Mouse (Mus musculus) forebrain, embryonic 14.5 days (tissue): ENCODE measurements at regions not wholly inside any gene's neighbourhood (a gene's known extent, or its start where the extent isn't known, plus 50 kb on each side); places are given as distances from the start of the nearest gene placed in this dataset.
A peak's percentile ranks its signal among the peaks of the same experiment; 100 is the strongest.

Experiments
- ATAC-seq: fragments of 200-750 bp; cut with Nextera tagmentation; 2 replicates; pipeline ENCODE4 v1.8.0; 2017; ENCODE audit warnings: mild to moderate bottlenecking, moderate library complexity
- DNase-seq: peaks from one replicate; pipeline ENCODE4 v3.0.0-alpha.2; 2015; ENCODE audit warnings: low spot score
- H3K27ac ChIP-seq: fragments of 300-500 bp; sonication (generic); 2 replicates; pipeline ENCODE4 v1.5.1; 2014; ENCODE audit warnings: low read depth, mild to moderate bottlenecking, control low read depth, low read length, moderate library complexity
- H3K27me3 ChIP-seq: fragments of 300-500 bp; sonication (generic); replicated peaks from 2 replicates; pipeline ENCODE4 v1.6.1; 2014; ENCODE audit warnings: low read length, control low read depth, mixed read lengths; ENCODE audit not compliant: control insufficient read depth, insufficient read depth
- H3K36me3 ChIP-seq: fragments of 300-500 bp; sonication (generic); 2 replicates; pipeline ENCODE4 v1.6.1; 2014; ENCODE audit warnings: low read length, control low read depth; ENCODE audit not compliant: control insufficient read depth, insufficient read depth
- H3K4me1 ChIP-seq: fragments of 300-500 bp; sonication (generic); 2 replicates; pipeline ENCODE4 v1.6.1; 2014; ENCODE audit warnings: antibody characterized with exemption, low read length, control low read depth; ENCODE audit not compliant: control insufficient read depth, insufficient read depth
- H3K4me2 ChIP-seq: fragments of 300-500 bp; sonication (generic); 2 replicates; pipeline ENCODE4 v1.6.1; 2014; ENCODE audit warnings: mild to moderate bottlenecking, control low read depth, low read length
- H3K4me3 ChIP-seq: fragments of 300-500 bp; sonication (generic); 2 replicates; pipeline ENCODE4 v1.5.1; 2014; ENCODE audit warnings: low read depth, low read length, control low read depth
- H3K9ac ChIP-seq: fragments of 300-500 bp; sonication (generic); 2 replicates; pipeline ENCODE4 v1.6.1; 2014; ENCODE audit warnings: mild to moderate bottlenecking, low read length, control low read depth, moderate library complexity
- H3K9me3 ChIP-seq: fragments of 300-500 bp; sonication (generic); replicated peaks from 2 replicates; pipeline ENCODE4 v1.6.1; 2016; ENCODE audit warnings: low read length, control low read depth, mixed read lengths; ENCODE audit not compliant: control insufficient read depth
- WGBS: fragments of 180-500 bp; shearing (Covaris S2); extraction: QIAGEN DNeasy Blood & Tissue Kit; methylation state at CpG from one replicate; pipeline ENCODE4 v1.1.7; 2014; 5-methylcytosine and 5-hydroxymethylcytosine counted together

DNA sequence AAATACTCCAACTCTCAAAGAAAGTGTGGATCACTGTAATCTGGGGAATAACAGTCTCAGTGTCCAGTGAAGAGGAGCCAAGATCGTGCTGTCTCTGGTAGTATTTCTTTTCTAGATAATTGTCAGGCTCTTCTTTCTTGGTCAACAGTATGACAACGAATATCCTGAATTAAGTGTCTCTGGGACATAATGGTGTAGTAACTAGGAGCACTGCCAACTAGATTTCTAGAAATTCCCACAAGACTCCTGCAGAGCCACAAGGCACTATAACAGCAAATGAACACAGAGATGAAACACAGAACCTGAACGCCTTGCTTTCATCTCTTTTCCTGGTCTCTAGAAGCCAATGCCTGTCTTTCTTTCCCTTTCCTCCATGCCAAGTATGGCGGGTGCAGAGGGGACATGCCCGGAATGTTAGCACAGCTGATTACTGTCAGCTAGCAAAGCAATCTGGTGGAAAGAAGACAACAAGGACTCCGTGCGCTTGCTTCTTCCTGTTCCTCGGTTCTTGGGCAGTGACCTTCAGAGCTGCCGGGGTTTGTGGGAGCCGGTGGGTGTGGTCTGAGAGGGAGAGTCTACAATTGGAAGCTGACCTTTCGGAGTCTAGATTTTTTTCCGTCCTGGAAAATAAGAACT lies 122.7 kb upstream of the Adamts9 start:
- Histone ChIP-seq H3K27ac (0 out of 2 replicates have a peak overlapping the region, but pooled peaks have one; percentile 39), H3K4me2 (0 out of 2 replicates have a peak overlapping the region, but pooled peaks have one; percentile 7), H3K4me1 (peaks cover 16% of the 10 kb centered on the region), H3K36me3 (no peaks in the 10 kb centered on the region), H3K9ac (no peak overlapping the region), H3K27me3 (no peaks in the 10 kb centered on the region), H3K4me3 (no peak overlapping the region), H3K9me3 (no peaks in the 10 kb centered on the region)
- WGBS: 67% methylated on average over 12 of the region's 12 CpGs
- ATAC-seq (no peak), DNase-seq (peak; percentile 17)

GRCm38 (mm10) chr6:93065366-93065765 lies 122.1 kb upstream of the Adamts9 start:
- Histone ChIP-seq H3K9me3 (no peaks in the 10 kb centered on the region), H3K4me1 (peaks cover 16% of the 10 kb centered on the region), H3K36me3 (no peaks in the 10 kb centered on the region), H3K27me3 (no peaks in the 10 kb centered on the region), H3K4me3 (no peak overlapping the region), H3K4me2 (no peak overlapping the region), H3K27ac (no peak overlapping the region), H3K9ac (no peak overlapping the region)
- WGBS: 32% methylated on average over 6 of the region's 6 CpGs
- DNase-seq: peak; percentile 61
- no peak for ATAC-seq

DNA sequence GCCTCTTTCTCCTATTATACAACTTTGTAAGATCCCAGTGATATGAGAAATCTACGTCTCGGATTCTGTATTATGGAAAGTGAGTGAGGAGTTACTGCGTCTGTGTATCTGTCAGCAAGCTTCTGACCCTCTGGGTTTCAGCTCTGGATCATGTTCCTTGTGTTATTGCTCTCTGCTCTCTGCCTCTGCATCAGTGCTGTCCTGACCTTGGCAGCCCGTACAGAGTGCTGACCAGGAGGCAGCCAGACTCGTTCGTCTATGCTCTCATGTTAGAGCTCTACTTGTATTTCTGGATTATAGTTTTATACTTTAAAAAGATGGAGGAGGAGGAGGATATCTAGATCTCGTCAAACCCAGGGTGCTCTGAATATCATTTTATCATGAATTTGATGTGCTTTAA lies 121.1 kb upstream of the Adamts9 start:
- 95% methylated on average over 7 of the region's 7 CpGs for WGBS
- no peak for DNase-seq
- H3K27me3 ChIP-seq: no peaks in the 10 kb centered on the region
- H3K9me3 ChIP-seq: no peaks in the 10 kb centered on the region
- no peak overlapping the region for H3K27ac ChIP-seq
- H3K4me3 ChIP-seq: no peak overlapping the region
- no peaks in the 10 kb centered on the region for H3K36me3 ChIP-seq
- no peak overlapping the region for H3K9ac ChIP-seq
- H3K4me2 ChIP-seq: no peak overlapping the region
- H3K4me1 ChIP-seq: peaks cover 16% of the 10 kb centered on the region
- no peak for ATAC-seq

GRCm38 (mm10) chr6:93061741-93062140 lies 118.4 kb upstream of the Adamts9 start:
- DNase-seq (no peak), ATAC-seq (no peak)
- Histone ChIP-seq H3K4me1 (peaks cover 16% of the 10 kb centered on the region), H3K9ac (no peak overlapping the region), H3K27ac (no peak overlapping the region), H3K27me3 (no peaks in the 10 kb centered on the region), H3K4me2 (no peak overlapping the region), H3K36me3 (no peaks in the 10 kb centered on the region), H3K4me3 (no peak overlapping the region), H3K9me3 (no peaks in the 10 kb centered on the region)
- WGBS: 52% methylated on average over 3 of the region's 3 CpGs

GRCm38 (mm10) chr6:93045524-93045923 lies 102.2 kb upstream of the Adamts9 start:
- Histone ChIP-seq H3K36me3 (no peaks in the 10 kb centered on the region), H3K9me3 (no peaks in the 10 kb centered on the region), H3K27me3 (no peaks in the 10 kb centered on the region), H3K4me1 (no peaks in the 10 kb centered on the region), H3K4me2 (no peak overlapping the region), H3K27ac (no peak overlapping the region), H3K9ac (no peak overlapping the region), H3K4me3 (no peak overlapping the region)
- whole genome bisulfite sequencing: 2% methylated on average over 2 of the region's 2 CpGs
- DNase-seq (no peak), ATAC-seq (no peak)

DNA sequence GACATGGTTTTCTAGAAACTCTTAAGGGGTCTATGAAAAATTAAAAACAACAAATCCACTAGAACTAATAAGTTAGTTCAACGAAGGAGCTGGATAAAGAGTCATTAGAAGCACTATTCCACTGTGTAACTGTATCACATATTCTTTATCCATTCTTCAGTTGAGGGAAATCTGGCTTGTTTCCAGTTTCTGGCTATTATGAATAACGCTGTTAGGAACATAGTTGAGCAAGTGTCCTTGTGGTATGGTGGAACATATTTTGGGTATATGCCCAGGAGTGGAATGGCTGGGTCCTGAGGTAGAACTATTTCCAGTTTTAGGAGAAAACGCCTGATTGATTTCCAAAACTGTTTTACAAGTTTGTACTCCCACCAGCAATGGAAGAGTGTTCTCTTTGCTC lies 97.7 kb upstream of the Adamts9 start:
- H3K4me2 ChIP-seq: no peak overlapping the region
- H3K4me1 ChIP-seq: no peaks in the 10 kb centered on the region
- H3K9ac ChIP-seq: no peak overlapping the region
- H3K27ac ChIP-seq: no peak overlapping the region
- ATAC-seq (no peak), DNase-seq (no peak)
- no peaks in the 10 kb centered on the region for H3K9me3 ChIP-seq
- 76% methylated on average over 3 of the region's 3 CpGs for WGBS
- no peak overlapping the region for H3K4me3 ChIP-seq
- H3K27me3 ChIP-seq: no peaks in the 10 kb centered on the region
- H3K36me3 ChIP-seq: no peaks in the 10 kb centered on the region

GRCm38 (mm10) chr6:93031812-93032330 lies 88.6 kb upstream of the Adamts9 start:
- WGBS: 90% methylated on average over 1 of the region's 1 CpGs
- no peaks in the 10 kb centered on the region for H3K27me3 ChIP-seq
- no peak overlapping the region for H3K9ac ChIP-seq
- H3K27ac ChIP-seq: no peak overlapping the region
- H3K4me1 ChIP-seq: no peaks in the 10 kb centered on the region
- ATAC-seq (no peak), DNase-seq (no peak)
- no peaks in the 10 kb centered on the region for H3K36me3 ChIP-seq
- no peak overlapping the region for H3K4me3 ChIP-seq
- no peaks in the 10 kb centered on the region for H3K9me3 ChIP-seq
- no peak overlapping the region for H3K4me2 ChIP-seq

DNA sequence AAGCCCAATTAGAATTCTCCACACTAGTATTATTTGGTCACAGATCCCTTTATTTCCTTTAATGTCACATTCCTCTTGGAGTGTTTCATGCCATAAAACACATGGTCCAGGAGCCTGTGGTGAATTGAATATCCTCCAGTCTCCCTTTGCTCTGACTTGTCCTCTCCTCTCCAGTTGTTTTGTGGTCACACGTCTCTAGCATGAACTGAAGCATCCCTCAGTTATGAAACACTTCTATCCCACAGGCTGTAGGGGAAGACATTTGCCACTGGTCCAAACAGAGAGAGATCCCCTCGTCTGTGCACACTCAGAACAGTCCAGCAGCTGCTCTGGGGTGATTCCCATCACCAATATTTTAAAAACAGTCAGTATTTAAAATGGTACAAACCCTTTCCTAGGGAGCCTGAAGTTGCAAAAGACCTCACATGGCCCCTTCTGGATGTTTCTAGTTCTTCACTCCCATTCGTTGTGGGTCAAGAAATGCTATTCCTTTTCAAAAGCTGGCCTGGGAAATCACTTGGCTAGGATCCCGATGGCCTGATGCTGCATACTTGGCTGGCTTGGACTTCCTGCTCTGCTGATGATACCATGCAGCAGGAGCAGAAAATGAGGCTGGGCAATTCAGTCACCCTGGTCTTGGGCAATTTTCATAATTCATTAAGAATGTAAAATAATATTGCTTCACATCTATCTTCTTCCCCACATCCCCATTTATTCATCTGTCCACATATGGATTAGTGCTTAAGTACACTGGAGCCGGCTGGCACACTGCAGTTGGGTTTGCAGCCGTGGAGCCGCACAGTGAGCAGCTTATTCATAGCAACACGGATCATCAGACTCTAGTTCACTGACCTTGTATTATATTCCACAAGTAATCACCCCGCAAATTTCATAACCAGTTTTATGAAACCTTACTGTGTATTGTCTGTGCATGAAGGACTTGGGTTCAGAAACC lies 83.1 kb upstream of the Adamts9 start:
- no peaks in the 10 kb centered on the region for H3K9me3 ChIP-seq
- no peaks in the 10 kb centered on the region for H3K36me3 ChIP-seq
- 0 out of 2 replicates have a peak, but pooled peaks cover 3% of the 10 kb centered on the region for H3K4me1 ChIP-seq
- H3K9ac ChIP-seq: no peak overlapping the region
- 78% methylated on average over 9 of the region's 9 CpGs for WGBS
- ATAC-seq: no peak
- no peak overlapping the region for H3K4me2 ChIP-seq
- H3K4me3 ChIP-seq: no peak overlapping the region
- H3K27ac ChIP-seq: no peak overlapping the region
- no peak for DNase-seq
- H3K27me3 ChIP-seq: no peaks in the 10 kb centered on the region

DNA sequence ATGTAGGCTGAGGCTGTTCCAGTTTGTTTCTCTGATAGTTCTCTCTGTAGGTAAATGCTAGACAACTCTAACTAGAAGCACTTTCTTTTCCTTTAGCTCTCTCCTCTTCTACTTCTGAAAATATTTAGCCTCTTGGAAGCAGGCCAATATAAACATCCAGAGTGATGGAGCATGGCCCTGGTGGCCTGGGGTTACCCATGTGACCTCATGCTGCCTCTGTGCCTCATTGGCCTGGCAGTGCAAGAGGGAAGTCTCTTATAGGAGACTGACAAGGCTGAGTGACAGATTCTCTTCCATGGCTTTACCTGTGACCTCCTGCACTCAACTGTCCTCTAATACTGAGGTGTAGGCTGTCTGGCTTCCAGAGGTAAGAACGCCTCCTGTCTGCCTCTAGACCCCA lies 71.2 kb upstream of the Adamts9 start:
- Histone ChIP-seq H3K36me3 (no peaks in the 10 kb centered on the region), H3K27ac (no peak overlapping the region), H3K4me2 (no peak overlapping the region), H3K27me3 (no peaks in the 10 kb centered on the region), H3K9ac (no peak overlapping the region), H3K4me1 (no peaks in the 10 kb centered on the region), H3K9me3 (no peaks in the 10 kb centered on the region), H3K4me3 (no peak overlapping the region)
- ATAC-seq (no peak), DNase-seq (no peak)
- WGBS: 96% methylated on average over 1 of the region's 1 CpGs
